Mouse (Mus musculus): ENCODE data around the gene Napsa. TPM values are rescaled to one million over a fixed set of nuclear protein-coding genes. Genes with fewer than 3 reads are reported as not detected.
A peak's percentile ranks its signal among the peaks of the same experiment; 100 is the strongest.

Napsa gene
- polyA plus RNA-seq, 2 experiments from 2014 or later = 0.52 to 6.7 TPM

DNA sequence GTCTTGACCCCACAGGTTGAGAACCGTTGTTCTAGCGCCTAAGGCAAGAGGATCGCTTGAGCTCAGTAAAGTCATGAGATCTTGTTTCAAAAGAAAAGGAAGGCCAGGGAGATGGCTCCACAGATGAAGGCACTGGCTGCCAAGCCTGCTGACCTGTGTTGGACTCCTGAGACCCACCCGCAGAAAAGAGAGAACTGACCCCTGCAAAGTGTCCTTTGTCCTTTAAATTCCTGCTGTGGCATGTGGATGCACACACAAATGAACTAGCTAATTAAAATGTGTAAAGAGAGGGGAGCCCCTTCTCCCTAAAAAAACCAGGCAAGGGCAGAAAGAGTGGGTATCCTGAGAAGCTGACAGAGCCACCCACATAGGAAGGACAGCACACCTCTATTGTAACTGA, 369 bp upstream of the Napsa start:
- ATAC-seq = no peak

GRCm38 (mm10) chr7:44572956-44573484, 840 bp downstream of the Napsa start:
- no peak for ATAC-seq

GRCm38 (mm10) chr7:44576333-44576844, 4.2 kb downstream of the Napsa start:
- ATAC-seq = no peak

- no peak for ATAC-seq
Measured at GRCm38 (mm10) chr7:44581637-44582036, 9.5 kb downstream of the Napsa start.

- no peak for ATAC-seq
Measured at GRCm38 (mm10) chr7:44582709-44583108, 10.5 kb downstream of the Napsa start.

DNA sequence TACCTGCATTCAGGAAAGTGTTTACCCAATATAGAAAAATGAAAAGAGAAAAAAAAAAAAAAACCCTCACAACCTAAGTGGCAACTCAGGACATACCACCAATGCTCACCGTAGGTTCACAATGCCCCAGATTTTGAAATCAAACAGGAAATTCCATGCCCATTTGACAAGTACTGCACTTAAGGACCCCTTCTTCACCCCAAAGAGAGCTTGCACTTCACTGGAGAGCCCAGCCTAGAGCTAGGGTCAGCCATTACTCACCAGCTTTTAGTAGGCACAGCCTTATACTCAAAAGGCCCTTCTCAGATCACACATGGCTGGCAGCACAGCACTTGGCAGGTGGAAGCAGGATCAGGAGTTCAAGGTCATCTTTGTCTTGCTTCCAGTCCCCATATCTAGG, 11.0 kb downstream of the Napsa start:
- ATAC-seq = no peak

DNA sequence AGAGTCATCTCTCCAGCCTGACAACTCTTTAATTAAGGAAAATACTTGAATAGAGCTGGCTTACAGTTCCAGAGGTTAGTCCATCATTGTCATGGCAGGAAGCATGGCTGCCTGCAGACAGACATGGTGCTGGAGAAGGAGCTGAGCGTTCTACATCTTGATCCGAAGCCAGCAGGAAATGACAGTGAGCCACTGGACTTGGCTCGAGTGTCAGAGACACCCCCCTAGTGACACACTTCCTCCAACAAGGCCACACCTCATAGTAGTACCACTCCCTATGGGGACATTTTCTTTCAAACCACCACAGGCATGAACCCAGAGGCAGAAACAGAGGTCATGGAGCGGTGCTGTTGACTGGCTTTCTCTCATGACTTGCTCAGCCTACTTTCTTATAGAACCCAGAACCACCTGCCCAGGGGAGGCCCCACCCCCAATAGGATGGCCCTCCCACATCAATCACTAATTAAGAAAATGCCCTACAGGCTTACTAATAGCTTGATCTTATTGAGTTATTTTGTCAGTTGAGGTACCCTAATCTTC, 12.2 kb downstream of the Napsa start:
- no peak for ATAC-seq

GRCm38 (mm10) chr7:44584921-44585320, 12.7 kb downstream of the Napsa start:
- no peak for ATAC-seq

DNA sequence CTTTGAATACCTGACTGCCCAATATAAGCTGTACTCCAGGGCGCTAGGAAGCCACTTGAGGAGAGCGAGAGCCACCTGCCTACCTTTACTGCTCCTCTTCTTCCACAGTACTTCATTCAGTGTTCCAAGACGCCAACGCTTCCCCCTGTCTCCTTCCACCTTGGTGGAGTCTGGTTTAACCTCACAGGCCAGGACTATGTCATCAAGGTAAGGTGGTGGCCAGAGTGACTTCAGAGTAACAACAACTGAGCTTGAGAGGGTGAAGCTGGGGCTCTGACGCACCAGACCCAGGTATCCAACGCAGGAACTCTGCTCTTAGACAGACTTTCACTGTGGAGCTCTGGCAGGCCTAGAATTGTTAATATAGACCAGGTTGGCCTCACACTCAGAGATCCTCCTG, 13.4 kb downstream of the Napsa start:
- ATAC-seq = no peak

DNA sequence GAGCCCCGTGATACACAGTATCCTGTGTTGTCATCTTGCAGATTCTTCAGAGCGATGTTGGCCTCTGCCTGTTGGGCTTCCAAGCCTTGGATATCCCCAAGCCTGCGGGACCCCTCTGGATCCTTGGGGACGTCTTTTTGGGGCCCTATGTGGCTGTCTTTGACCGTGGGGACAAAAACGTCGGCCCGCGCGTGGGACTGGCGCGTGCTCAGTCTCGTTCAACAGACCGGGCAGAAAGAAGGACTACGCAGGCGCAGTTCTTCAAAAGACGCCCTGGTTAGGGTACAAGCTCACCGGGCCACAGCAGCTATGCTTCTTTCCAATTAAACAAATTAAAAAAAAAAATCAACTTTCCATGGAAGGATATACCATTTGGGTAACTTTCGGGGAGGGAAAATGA, 14.3 kb downstream of the Napsa start:
- ATAC-seq = no peak

- no peak for ATAC-seq
Measured at GRCm38 (mm10) chr7:44586930-44587329, 14.8 kb downstream of the Napsa start.

GRCm38 (mm10) chr7:44587676-44588075, 15.5 kb downstream of the Napsa start:
- no peak for ATAC-seq

DNA sequence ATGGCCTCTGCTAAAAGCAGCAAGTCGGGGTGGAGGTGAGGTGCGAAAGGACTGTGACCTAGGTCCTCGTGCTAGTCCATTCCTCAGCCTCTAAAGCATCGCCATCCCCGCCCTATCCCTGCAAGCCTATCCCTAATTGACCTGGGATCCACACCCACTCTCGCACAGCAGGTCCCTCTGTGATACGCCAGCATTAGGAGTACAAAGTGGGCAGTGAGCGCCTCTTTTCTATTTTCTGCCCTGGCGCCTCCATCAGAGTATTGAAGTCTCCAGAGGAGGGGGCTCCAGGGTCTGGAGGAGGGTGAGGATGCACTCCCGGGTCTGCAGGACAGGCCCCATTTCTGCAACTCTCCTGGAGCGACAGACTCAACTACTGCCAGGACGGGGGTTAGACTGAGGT, 16.2 kb downstream of the Napsa start:
- no peak for ATAC-seq

DNA sequence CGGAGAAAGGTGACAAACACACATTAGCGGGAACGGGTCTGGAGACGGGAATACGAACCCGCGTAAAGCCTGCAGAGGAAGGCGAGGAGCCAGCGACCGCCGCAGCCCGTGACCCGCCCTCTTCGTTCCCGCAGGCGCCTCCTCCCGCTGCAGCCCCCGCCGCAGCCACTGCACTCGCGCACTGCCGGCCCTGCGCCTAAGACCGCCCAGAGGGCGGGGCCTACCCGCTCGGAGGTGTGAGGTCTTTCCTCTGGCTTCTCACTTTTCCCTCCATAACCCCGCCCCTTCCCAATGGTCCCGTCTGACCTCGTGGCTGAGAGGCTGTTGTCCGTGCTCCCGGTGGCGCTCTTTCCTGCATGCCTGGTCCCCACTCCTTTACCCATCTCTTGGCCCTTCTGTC, 17.0 kb downstream of the Napsa start:
- peak; percentile 25 for ATAC-seq

DNA sequence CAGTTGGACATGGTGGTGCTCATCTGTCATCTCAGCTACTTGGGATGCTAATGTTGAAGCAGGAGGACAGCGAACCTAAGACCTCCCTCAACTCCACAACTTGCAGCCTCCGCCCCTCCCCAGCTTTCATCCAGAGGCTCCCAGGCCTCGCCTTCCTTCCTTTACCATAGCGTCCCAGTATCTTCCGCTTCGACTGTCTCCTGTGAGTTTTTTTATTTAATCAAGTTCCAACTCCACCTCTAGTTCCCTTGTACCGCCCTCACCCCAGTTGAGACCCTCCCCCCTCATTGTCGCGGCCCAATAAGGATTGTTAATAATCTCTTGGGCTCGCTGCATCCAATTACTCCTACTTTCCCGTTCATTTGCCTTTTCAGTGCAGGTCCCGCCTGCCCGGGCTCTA, 17.8 kb downstream of the Napsa start:
- ATAC-seq = no peak

GRCm38 (mm10) chr7:44590402-44591347, 18.5 kb downstream of the Napsa start, which contains the start of gene Kcnc3:
Gene Kcnc3, plus strand, starts transcription at chr7:44590664.
- peak; percentile 87 for ATAC-seq

DNA sequence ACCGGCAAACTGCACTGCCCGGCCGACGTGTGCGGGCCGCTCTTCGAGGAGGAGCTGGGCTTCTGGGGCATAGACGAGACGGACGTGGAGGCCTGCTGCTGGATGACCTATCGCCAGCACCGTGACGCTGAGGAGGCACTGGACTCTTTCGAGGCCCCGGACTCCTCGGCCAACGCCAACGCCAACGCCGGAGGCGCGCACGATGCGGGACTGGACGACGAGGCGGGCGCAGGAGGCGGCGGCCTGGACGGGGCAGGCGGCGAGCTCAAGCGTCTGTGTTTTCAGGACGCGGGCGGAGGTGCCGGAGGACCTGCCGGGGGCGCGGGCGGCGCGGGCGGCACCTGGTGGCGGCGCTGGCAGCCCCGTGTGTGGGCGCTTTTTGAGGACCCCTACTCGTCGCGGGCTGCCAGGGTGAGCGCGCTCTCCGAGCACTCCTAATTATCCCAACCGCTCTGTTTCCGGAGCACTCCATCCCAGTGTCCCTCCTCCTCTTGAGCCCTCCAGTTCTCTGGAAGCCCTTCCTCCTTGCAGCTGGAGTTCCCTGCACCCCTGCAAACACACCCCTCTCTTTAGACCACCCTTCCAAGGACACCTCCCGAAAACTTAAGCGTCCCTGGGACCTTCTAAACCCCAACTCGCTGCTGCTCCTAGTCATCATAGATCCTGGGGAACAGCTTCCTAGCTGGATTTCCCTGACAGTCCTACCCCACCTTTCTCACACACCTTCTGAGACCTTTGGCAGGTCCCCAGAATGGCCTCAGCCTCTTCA, 19.4 kb downstream of the Napsa start:
- no peak for ATAC-seq

- no peak for ATAC-seq
Measured at GRCm38 (mm10) chr7:44593051-44593450, 20.9 kb downstream of the Napsa start.

DNA sequence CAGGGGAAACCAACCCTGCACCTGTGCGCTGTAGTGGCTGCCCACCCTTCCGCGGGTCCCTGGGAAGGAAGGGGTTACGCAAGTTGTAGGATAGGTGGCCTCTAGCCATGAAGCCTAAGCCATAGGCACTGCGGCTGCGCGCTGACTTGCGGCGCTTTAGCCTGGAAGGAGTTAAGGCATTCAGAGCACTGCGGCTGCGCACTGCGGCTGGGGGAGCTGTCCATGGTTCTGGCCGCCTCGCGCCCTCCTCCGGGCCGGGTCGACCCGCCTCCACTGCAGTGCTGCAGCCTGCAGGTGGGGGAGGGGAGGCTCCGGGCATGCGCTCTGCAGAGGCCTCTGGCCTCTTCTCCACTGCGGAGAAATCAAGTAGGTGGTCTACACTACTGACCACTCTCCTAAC, 21.6 kb downstream of the Napsa start:
- no peak for ATAC-seq

DNA sequence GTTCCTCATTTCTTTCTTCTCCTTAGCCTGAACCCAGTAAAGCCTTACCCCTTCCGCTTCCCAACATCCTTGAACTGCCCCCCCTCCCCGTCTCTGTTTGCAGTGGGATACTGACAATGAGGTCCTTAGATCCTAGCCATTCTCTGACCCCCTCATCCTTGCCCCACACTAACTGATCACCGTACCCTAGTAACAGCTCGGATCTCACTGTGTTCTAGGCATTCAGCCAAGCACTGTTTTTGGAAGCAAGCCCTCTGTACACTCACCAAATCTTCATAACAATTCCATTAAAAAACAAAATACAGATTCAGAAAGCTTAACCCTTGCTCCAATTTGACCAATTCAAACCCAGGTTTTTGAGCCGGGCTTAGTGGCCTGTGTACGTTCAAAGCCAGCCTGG, 22.1 kb downstream of the Napsa start:
- ATAC-seq = no peak

DNA sequence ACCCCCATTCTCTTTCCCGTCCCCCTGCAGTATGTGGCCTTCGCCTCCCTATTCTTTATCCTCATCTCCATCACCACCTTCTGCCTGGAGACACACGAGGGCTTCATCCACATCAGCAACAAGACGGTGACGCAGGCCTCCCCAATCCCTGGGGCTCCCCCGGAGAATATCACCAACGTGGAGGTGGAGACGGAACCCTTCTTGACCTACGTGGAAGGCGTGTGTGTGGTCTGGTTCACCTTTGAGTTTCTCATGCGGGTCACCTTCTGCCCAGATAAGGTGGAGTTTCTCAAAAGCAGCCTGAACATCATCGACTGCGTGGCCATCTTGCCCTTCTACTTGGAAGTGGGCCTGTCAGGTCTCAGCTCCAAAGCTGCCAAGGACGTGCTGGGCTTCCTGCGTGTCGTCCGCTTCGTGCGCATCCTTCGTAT, 23.0 kb downstream of the Napsa start:
- no peak for ATAC-seq

DNA sequence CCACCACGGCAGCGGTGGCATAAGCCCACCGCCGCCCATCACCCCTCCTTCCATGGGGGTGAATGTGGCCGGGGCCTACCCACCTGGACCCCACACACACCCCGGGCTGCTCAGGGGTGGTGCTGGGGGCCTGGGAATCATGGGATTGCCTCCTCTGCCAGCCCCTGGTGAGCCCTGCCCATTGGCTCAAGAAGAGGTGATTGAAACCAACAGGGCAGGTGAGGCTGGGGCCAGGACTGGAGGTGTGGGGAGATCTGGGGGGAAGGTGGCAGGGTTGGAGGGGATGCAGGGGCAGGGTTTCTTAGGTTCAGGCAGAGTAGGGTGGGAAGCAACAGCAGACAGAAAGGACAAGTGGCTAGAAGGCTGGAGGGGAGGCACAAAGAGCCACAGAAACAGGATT, 23.9 kb downstream of the Napsa start:
- no peak for ATAC-seq

DNA sequence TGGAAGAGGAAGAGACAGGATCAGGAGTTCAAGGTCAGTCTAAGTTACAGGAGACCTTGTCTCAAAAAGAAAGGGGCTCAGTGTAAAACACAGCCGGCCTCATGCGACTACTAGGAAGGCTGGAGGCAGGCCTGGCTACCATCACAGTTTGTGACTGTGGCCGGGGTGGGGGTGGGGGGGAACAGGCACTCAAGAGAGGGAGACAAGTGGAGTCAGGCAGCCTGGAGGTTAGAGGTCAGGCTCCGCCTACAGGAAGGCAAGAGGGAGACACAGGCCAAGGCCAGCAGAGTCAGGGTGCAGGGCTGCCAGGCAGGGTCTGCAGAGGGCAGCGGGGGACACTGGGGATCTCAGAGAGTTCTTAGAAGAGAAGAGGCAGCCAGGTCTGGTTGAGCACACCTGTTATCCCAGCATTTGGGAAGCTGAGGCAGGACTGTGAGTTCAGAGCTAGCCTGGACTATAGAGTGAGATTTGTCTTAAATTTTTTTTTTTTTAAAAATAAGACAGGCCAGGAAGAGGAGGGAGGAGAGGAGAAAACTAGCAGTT, 24.9 kb downstream of the Napsa start:
- no peak for ATAC-seq

All from CD4-positive, CD25-positive, alpha-beta regulatory T cell, adult 4 months (primary cell).